Mouse (Mus musculus) heart, postnatal 0 days (tissue): ENCODE results near the gene Mxi1.
A peak's percentile ranks its signal among the peaks of the same experiment; 100 is the strongest.

Experiments used
- CTCF ChIP-seq: IDR thresholded peaks from 2 replicates; pipeline ENCODE4 v1.5.1; 2016; ENCODE audit warnings: antibody characterized with exemption, control low read depth, low read depth
- EP300 ChIP-seq: IDR thresholded peaks from 2 replicates; pipeline ENCODE4 v1.6.1; 2016; ENCODE audit warnings: antibody characterized with exemption, low read depth

- TF ChIP-seq CTCF: no peak
- 0 out of 2 replicates have a peak, but pooled peaks have one; percentile 14 for TF ChIP-seq EP300
Measured at GRCm38 (mm10) chr19:53313684-53314443, 3.5 kb downstream of the Mxi1 start.
